Mouse (Mus musculus): ENCODE data around the gene Itpr1.

GRCm38 (mm10) chr6:108238011-108238410 is 25.1 kb downstream of the Itpr1 start:
- no peak for TF ChIP-seq POLR2A (IDR thresholded peaks at IDR 0.05; ENCODE audit: insufficient read depth, low read depth, low read length)
- no peak for TF ChIP-seq CTCF (IDR thresholded peaks at IDR 0.05; ENCODE audit: insufficient read depth, low read depth, low read length)

Measured in olfactory bulb, adult 2 months (tissue).